8 mouse cellular contexts compared by ENCODE assay signal in genomic region chr15:84638405-84638804, GRCm38 (mm10). TPM values are rescaled to one million over a fixed set of nuclear protein-coding genes. Genes with fewer than 3 reads are reported as not detected.
DNase-seq lines count a peak whose midpoint lies in the region; ATAC-seq and TF ChIP-seq lines count a peak whose summit lies in the region.
"Had no signal": no experiment of that assay in that cellular context is flagged by ENCODE, and none has a peak within 500 bp of the region (broad histone marks: within the 10 kb centered on the region; RNA-seq: fewer than 3 reads in every experiment).

No protein-coding gene starts in this region.

- peak; percentile 60 for DNase-seq in kidney, adult 2 months
- DNase-seq in adipocyte (ENCODE audit: low spot score), result peak; percentile 80
- DNase-seq in liver, embryonic 11.5 days (ENCODE audit: low spot score), result no peak
- DNase-seq in left cerebral cortex, adult 11 months (ENCODE audit: low spot score), result no peak
- DNase-seq in urinary bladder, adult 2 months (ENCODE audit: low spot score), result no peak

- H3K36me3 ChIP-seq in kidney, adult 2 months (ENCODE audit: control insufficient read depth, insufficient read depth, low read length), result no peaks in the 10 kb centered on the region
- no peaks in the 10 kb centered on the region for H3K36me3 ChIP-seq in kidney, embryonic 15.5 days
- H3K36me3 ChIP-seq in liver, embryonic 11.5 days (ENCODE audit: control insufficient read depth, insufficient read depth, low read length), result no peaks in the 10 kb centered on the region

- peaks cover 35% of the 10 kb centered on the region for H3K4me1 ChIP-seq in kidney, adult 2 months (ENCODE audit: control insufficient read depth, insufficient read depth, low read length)
- H3K4me1 ChIP-seq in kidney, embryonic 15.5 days, result peaks cover 29% of the 10 kb centered on the region
- peaks cover 18% of the 10 kb centered on the region for H3K4me1 ChIP-seq in brown adipose tissue, adult 24 weeks (ENCODE audit: control insufficient read depth, insufficient read depth, insufficient read length, low read length)
- peaks cover 11% of the 10 kb centered on the region for H3K4me1 ChIP-seq in liver, embryonic 11.5 days (replicated peaks; ENCODE audit: control insufficient read depth, insufficient read depth, low read length)

- no peak overlapping the region for H3K9ac ChIP-seq in kidney, embryonic 15.5 days
- 0 out of 2 replicates have a peak overlapping the region, but pooled peaks have one; percentile 9 for H3K9ac ChIP-seq in liver, embryonic 11.5 days (ENCODE audit: low read depth, low read length)

- ATAC-seq in kidney, embryonic 15.5 days (replicated peaks; ENCODE audit: low FRiP score), result no peak
- ATAC-seq in liver, embryonic 11.5 days (replicated peaks; ENCODE audit: low FRiP score), result no peak
- ATAC-seq: midbrain, embryonic 16.5 days had no signal

- H3K4me2 ChIP-seq in kidney, embryonic 15.5 days, result no peak overlapping the region
- H3K4me2 ChIP-seq in liver, embryonic 11.5 days, result no peak overlapping the region

- H3K27me3 ChIP-seq in kidney, adult 2 months (replicated peaks; ENCODE audit: control insufficient read depth, insufficient read depth, low read length), result no peaks in the 10 kb centered on the region
- H3K27me3 ChIP-seq in kidney, embryonic 15.5 days, result no peaks in the 10 kb centered on the region
- no peaks in the 10 kb centered on the region for H3K27me3 ChIP-seq in liver, embryonic 11.5 days (replicated peaks; ENCODE audit: control insufficient read depth, insufficient read depth, low read length)

- no peak overlapping the region for H3K4me3 ChIP-seq in kidney, adult 2 months (ENCODE audit: insufficient read depth, low read depth, low read length)
- no peak overlapping the region for H3K4me3 ChIP-seq in kidney, embryonic 15.5 days (replicated peaks)
- H3K4me3 ChIP-seq in brown adipose tissue, adult 24 weeks (ENCODE audit: insufficient read depth, low read depth, low read length), result no peak overlapping the region
- no peak overlapping the region for H3K4me3 ChIP-seq in liver, embryonic 11.5 days (ENCODE audit: low read depth, low read length)

- TF ChIP-seq POLR2A in kidney, adult 2 months (IDR thresholded peaks at IDR 0.05; ENCODE audit: low read depth, low read length), result no peak

- H3K9me3 ChIP-seq in kidney, embryonic 15.5 days (replicated peaks), result no peaks in the 10 kb centered on the region
- H3K9me3 ChIP-seq in liver, embryonic 11.5 days (ENCODE audit: control insufficient read depth, low read length), result no peaks in the 10 kb centered on the region

- H3K27ac ChIP-seq in kidney, adult 2 months (ENCODE audit: insufficient read depth, low read depth, low read length), result peak overlapping the region; percentile 88
- no peak overlapping the region for H3K27ac ChIP-seq in kidney, embryonic 15.5 days
- H3K27ac ChIP-seq in brown adipose tissue, adult 24 weeks (replicated peaks; ENCODE audit: low read depth, low read length), result peak overlapping the region; percentile 73
- H3K27ac ChIP-seq in liver, embryonic 11.5 days (ENCODE audit: low read depth, low read length), result peak overlapping the region; percentile 64

- no peak for TF ChIP-seq CTCF in kidney, adult 2 months (conservative IDR thresholded peaks at IDR 0.05; ENCODE audit: insufficient read depth, insufficient read length, low read depth, low read length)

RNA-seq across cellular contexts. Expression of gene Prr5, which starts 31.0 kb away (rescaled TPM):
- polyA plus RNA-seq in kidney, adult 2 months (2012; rRNA removed), result 63.6 and 68.4 TPM in 2 replicates
- 40.3 and 46.8 TPM in 2 replicates for polyA plus RNA-seq in kidney, embryonic 15.5 days (2015; fragmentation: Nextera tagmentation; extraction: Ambion mirVana)
- 2.8 and 4.4 TPM in 2 replicates for polyA plus RNA-seq in brown adipose tissue, adult 24 weeks (2012; ENCODE audit: insufficient read depth, insufficient read length, missing spikeins)
- 17.7 and 20.4 TPM in 2 replicates for polyA plus RNA-seq in liver, embryonic 11.5 days (2014; fragmentation: Nextera tagmentation; extraction: Ambion mirVana)
- 9.1 and 9.4 TPM in 2 replicates for polyA plus RNA-seq in urinary bladder, adult 2 months (2012; rRNA removed)

Comparison
In these comparisons a context has a peak if more than half of its experiments do, and no peak if none do; other contexts are left out.
1. DNase-seq: peak in kidney, adult 2 months (single experiment) and adipocyte (single experiment); none in liver, embryonic 11.5 days (single experiment), left cerebral cortex, adult 11 months (single experiment) and urinary bladder, adult 2 months (single experiment).